Mouse (Mus musculus): ENCODE measurements around the gene Fbln1. TPM values are rescaled to one million over a fixed set of nuclear protein-coding genes. Genes with fewer than 3 reads are reported as not detected.

The Fbln1 gene
- polyA plus RNA-seq (2012; rRNA removed), result 2.9 and 3.0 TPM in 2 replicates

GRCm38 (mm10) chr15:85205792-85206702, at the start of gene Fbln1:
Gene Fbln1 (plus strand): TSS chr15:85205949.

DNA sequence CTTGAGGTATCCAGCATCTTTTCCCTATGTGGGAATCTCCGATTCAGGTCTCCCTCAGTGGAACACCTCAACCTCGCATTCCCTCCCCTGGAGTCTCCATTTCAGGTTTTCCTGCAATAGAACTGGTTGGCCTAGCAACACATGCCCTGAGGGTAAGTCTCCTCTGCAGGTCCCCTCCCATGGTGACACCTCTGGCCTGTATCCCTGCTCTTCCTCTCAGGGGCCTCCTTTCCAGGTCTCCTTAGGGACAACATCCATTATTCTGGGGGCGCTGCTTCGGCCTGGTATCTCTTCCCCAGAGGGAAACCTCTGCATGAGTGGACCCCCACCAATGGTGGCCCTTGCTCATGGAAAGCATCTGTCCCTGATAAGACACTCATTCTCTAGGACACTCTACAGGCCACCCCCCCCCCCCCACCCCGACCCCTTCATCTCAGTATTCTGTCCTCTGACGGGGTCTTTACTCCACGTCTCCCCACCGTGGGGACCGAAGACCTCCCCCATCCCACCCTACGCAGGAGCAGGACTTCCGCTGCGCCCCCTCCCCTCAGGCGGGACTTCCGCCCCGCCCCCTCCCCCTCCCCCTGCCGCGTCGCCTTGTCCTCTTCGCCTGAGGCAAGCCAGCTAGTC, 130.0 kb downstream of the Fbln1 start, which contains the start of gene Atxn10:
Atxn10 (plus strand) TSS at position 575 of the 630 bp plus-strand sequence.

Other genes with a start within 250 kb of the Fbln1 start
- 2.3 TPM in 2 replicates for gene 5031439G07Rik, start 217.4 kb upstream of the Fbln1 start, polyA plus RNA-seq (2012; rRNA removed)
- gene Upk3a, start 188.8 kb upstream of the Fbln1 start, polyA plus RNA-seq (2012; rRNA removed), result not detected in 2 replicates
- 2.4 and 3.1 TPM in 2 replicates for gene Fam118a, start 177.0 kb upstream of the Fbln1 start, polyA plus RNA-seq (2012; rRNA removed)
- 0.57 and 0.60 TPM in 2 replicates for gene Smc1b, start 74.0 kb upstream of the Fbln1 start, polyA plus RNA-seq (2012; rRNA removed)
- gene Ribc2, start 73.9 kb upstream of the Fbln1 start, polyA plus RNA-seq (2012; rRNA removed), result not detected in 2 replicates
- 52.0 and 56.6 TPM in 2 replicates for gene Atxn10, start 130.3 kb downstream of the Fbln1 start, polyA plus RNA-seq (2012; rRNA removed)

Data from liver, embryonic 18 days (tissue).